Mouse (Mus musculus) brain, embryonic 14.5 days (tissue): ENCODE measurements around the gene Sox5.

ENCODE experiments used
- CTCF ChIP-seq: fragments of 200-500 bp; IDR thresholded peaks from 2 replicates; pipeline ENCODE4 v1.5.1; 2012; ENCODE audit warnings: inconsistent platforms, mild to moderate bottlenecking, moderate library complexity, borderline replicate concordance; ENCODE audit not compliant: insufficient read depth, insufficient read length; ENCODE audit errors: extremely low read depth
- POLR2A ChIP-seq: fragments of 200-500 bp; IDR thresholded peaks from 2 replicates; pipeline ENCODE4 v1.6.1; 2012; ENCODE audit warnings: mild to moderate bottlenecking, inconsistent platforms, borderline replicate concordance; ENCODE audit not compliant: poor library complexity, insufficient read depth, insufficient read length, severe bottlenecking; ENCODE audit errors: extremely low read depth

DNA sequence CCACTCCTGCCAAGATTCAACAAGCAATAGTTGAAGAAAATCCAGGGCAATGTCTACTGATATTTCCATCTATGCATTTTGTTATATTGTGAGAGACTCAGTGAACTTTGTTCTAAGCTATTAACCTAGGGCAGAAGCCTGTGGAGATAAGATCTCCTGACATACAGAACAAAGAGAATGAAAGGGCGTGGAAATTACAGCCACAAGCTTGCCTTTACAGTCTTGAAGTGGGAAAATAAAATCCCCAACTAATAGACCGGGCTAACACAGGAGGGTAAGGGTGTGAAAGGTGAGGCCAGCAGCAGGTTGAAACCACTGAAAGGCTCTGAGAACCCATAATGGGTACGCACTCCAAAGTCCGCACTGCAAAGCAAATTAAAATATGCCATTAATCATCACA lies 449.8 kb downstream of the Sox5 start:
- no peak for TF ChIP-seq POLR2A
- no peak for TF ChIP-seq CTCF
